Mouse (Mus musculus) C2C12 (cell line): ENCODE results near the gene Nsg2.

Experiments used
- CEBPB ChIP-seq: IDR thresholded peaks from one replicate; pipeline ENCODE4 v1.6.1; 2011; ENCODE audit warnings: low read depth, mild to moderate bottlenecking, control low read depth, moderate library complexity
- CTCF ChIP-seq: IDR thresholded peaks from one replicate; pipeline ENCODE4 v1.5.1; 2011; ENCODE audit not compliant: control insufficient read depth, insufficient read depth, insufficient read length

DNA sequence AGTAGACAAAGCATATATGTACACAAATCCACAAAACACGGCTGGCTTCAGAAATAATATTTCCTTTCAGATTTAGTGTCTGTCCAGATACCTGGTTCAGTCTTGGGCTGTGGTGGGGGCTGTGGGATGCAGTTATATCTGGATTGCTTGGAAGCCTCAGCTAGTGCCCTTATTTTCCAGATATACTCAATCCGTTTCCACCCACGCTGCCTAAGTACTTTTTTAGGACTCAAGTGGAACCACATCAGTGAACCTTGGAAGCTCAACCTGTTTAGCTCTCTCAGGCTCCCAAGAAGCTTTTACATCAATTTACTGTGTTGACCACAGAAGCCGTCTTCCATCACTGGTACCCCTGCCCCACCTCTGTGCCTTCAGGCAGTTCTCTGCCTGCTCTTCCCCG lies 35.6 kb downstream of the Nsg2 start:
- TF ChIP-seq CTCF, result no peak
- no peak for TF ChIP-seq CEBPB
